Mouse (Mus musculus): ENCODE results near the gene Bmf. TPM values are rescaled to one million over a fixed set of nuclear protein-coding genes. Genes with fewer than 3 reads are reported as not detected.
A peak's percentile ranks its signal among the peaks of the same experiment; 100 is the strongest.

The Bmf gene
- 3.3 and 4.6 TPM in 2 replicates for polyA plus RNA-seq (2015; fragmentation: Nextera tagmentation; extraction: Ambion mirVana)

- Histone ChIP-seq H3K9me3 (0 out of 2 replicates have a peak, but pooled peaks cover 4% of the 10 kb centered on the region), H3K36me3 (no peaks in the 10 kb centered on the region), H3K4me1 (replicated peaks) (peaks cover 50% of the 10 kb centered on the region), H3K4me2 (peak within 1 kb of the TSS; percentile 88), H3K9ac (peak within 1 kb of the TSS; percentile 88), H3K27me3 (peaks cover 9% of the 10 kb centered on the region), H3K27ac (replicated peaks) (peak within 1 kb of the TSS; percentile 73), H3K4me3 (peak within 1 kb of the TSS; percentile 79)
- peak; percentile 89 for ATAC-seq (ENCODE audit: low read depth)
- 1% methylated on average over 43 of the region's 45 CpGs for WGBS
Observed at GRCm38 (mm10) chr2:118549507-118550473, at the start of gene Bmf. Gene Bmf, minus strand, starts transcription at chr2:118549687.

DNA sequence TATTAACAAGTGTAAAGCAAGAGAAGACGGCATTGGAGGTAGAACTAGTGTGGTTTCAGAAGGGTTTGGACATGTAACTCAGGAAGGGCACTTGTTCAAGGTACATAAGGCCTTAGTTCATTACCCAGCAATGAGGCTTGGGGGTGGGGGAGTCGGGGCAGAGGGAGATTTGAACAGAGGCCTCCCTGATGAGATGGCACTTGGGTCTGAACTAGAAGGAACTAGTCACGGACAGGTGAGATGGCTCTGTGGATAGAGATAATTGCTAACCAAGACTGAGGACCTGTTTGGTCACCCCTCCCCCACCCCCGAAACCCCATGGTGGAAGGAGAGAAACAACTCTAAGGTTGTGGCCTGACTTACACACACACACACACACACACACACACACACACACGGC lies 49.6 kb upstream of the Bmf start:
- WGBS = 39% methylated on average over 5 of the region's 5 CpGs
- Histone ChIP-seq H3K9ac (peak overlapping the region; percentile 72), H3K4me2 (peak overlapping the region; percentile 85), H3K36me3 (no peaks in the 10 kb centered on the region), H3K4me3 (peak overlapping the region; percentile 53), H3K27me3 (no peaks in the 10 kb centered on the region), H3K9me3 (no peaks in the 10 kb centered on the region), H3K27ac (replicated peaks) (no peak overlapping the region), H3K4me1 (replicated peaks) (peaks cover 17% of the 10 kb centered on the region)
- ATAC-seq (ENCODE audit: low read depth) = no peak

- peaks cover 17% of the 10 kb centered on the region for H3K4me1 ChIP-seq (replicated peaks)
- H3K9me3 ChIP-seq = no peaks in the 10 kb centered on the region
- peak within 1 kb of the TSS; percentile 85 for H3K4me2 ChIP-seq
- no peaks in the 10 kb centered on the region for H3K27me3 ChIP-seq
- ATAC-seq (ENCODE audit: low read depth) = peak; percentile 99
- peak within 1 kb of the TSS; percentile 53 for H3K4me3 ChIP-seq
- H3K36me3 ChIP-seq = no peaks in the 10 kb centered on the region
- 0 out of 2 replicates have a peak within 1 kb of the TSS, but pooled peaks have one; percentile 38 for H3K27ac ChIP-seq (replicated peaks)
- H3K9ac ChIP-seq = peak within 1 kb of the TSS; percentile 72
- WGBS = 5% methylated on average over 41 of the region's 41 CpGs
Observed at GRCm38 (mm10) chr2:118597673-118598568, 48.4 kb upstream of the Bmf start, which contains the start of gene Bub1b. Gene Bub1b, plus strand, starts transcription at chr2:118598211.

DNA sequence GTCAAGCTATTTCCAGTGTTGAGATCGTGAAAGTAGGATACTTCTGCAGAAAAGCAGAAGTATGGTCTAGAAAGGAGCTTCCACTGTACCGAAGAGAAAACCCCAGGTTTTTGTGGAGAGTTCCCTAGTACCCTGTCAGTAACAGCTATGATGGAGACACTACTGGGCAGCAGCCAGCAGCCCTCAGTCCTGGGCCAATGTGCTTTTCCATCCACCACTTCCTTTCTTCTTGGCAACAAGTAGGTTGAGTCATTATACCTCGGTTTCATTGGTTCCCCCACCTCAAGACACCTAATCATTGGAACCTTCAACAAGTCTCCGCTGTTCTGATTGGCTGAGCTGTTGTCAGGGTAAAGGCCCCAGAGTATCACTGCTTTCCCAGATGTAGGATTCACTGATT lies 41.6 kb upstream of the Bmf start:
- H3K9ac ChIP-seq = no peak overlapping the region
- H3K9me3 ChIP-seq = no peaks in the 10 kb centered on the region
- no peak overlapping the region for H3K4me2 ChIP-seq
- no peaks in the 10 kb centered on the region for H3K4me1 ChIP-seq (replicated peaks)
- H3K27ac ChIP-seq (replicated peaks) = no peak overlapping the region
- H3K4me3 ChIP-seq = no peak overlapping the region
- ATAC-seq (ENCODE audit: low read depth) = no peak
- 87% methylated on average over 4 of the region's 4 CpGs for WGBS
- no peaks in the 10 kb centered on the region for H3K27me3 ChIP-seq
- no peaks in the 10 kb centered on the region for H3K36me3 ChIP-seq

DNA sequence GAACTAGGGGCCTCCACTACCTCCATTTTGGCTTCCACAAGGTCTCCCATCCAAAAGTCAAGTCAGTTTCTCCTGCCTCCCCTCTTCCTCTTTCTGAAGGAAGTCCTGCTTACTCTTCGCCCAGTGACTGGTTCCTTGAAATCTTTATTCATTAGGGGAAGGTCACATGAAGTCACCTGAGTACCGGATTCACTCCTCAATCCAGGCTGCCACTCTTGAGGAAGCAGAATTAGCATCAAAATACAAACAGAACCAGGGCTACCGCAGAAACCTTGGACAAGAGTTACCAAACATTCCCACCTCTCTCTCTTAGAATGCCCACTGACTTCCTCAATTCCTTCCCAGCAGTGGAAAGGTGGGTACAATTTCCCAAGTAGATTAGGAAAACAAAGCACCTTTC lies 38.2 kb upstream of the Bmf start:
- H3K4me3 ChIP-seq = no peak overlapping the region
- H3K9me3 ChIP-seq = no peaks in the 10 kb centered on the region; the same call in 1 of the 2 replicates
- H3K27ac ChIP-seq (replicated peaks) = no peak overlapping the region
- no peaks in the 10 kb centered on the region for H3K4me1 ChIP-seq (replicated peaks)
- H3K36me3 ChIP-seq = no peaks in the 10 kb centered on the region
- no peak for ATAC-seq (ENCODE audit: low read depth)
- no peak overlapping the region for H3K4me2 ChIP-seq
- no peak overlapping the region for H3K9ac ChIP-seq
- no peaks in the 10 kb centered on the region for H3K27me3 ChIP-seq
- 60% methylated on average over 3 of the region's 3 CpGs for WGBS

DNA sequence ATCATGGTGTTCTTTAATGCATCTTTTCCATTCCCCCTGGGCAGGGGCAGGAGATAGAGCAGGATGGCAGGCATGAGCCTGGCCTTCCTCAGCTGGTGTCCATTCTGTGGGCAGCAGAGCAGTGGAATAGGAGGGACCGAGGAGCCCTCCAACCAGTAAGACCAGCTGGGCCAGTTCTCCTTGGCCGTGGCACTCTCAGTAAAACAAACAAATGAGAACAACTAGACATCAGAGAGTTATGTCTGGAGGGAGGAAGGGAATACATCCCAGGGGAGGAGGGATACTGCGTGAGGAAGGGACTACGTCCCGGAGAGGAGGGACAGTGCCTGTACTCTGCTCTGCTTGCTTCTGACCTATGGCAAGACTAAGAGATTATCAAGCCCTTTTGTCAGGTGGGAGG lies 36.5 kb upstream of the Bmf start:
- Histone ChIP-seq H3K27ac (replicated peaks) (no peak overlapping the region), H3K9ac (no peak overlapping the region), H3K36me3 (no peaks in the 10 kb centered on the region), H3K27me3 (no peaks in the 10 kb centered on the region), H3K4me3 (no peak overlapping the region), H3K4me2 (no peak overlapping the region), H3K9me3 (no peaks in the 10 kb centered on the region; the same call in 1 of the 2 replicates), H3K4me1 (replicated peaks) (no peaks in the 10 kb centered on the region)
- 73% methylated on average over 5 of the region's 5 CpGs for WGBS
- no peak for ATAC-seq (ENCODE audit: low read depth)

DNA sequence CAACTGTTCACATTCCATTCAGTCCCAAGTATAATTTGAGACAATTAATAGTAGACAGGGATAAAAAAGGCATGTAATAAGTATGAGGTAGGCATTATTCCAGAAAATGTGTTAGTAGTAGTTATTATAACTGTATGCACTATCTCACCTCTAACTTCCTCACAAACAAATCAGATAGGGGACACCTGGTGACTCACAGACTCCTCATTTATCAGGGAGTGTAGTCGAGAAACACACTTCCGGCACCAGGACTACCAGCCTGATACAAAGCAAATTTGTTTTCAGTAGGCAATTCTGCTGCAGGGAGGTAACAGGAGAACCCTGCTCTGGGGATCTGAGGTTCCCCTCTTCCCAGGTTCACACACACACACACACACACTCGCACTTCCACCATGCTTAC lies 23.6 kb upstream of the Bmf start:
- 90% methylated on average over 3 of the region's 3 CpGs for WGBS
- no peaks in the 10 kb centered on the region for H3K36me3 ChIP-seq
- no peak overlapping the region for H3K27ac ChIP-seq (replicated peaks)
- H3K9ac ChIP-seq = no peak overlapping the region
- H3K4me3 ChIP-seq = no peak overlapping the region
- H3K27me3 ChIP-seq = no peaks in the 10 kb centered on the region
- no peaks in the 10 kb centered on the region for H3K9me3 ChIP-seq
- H3K4me1 ChIP-seq (replicated peaks) = no peaks in the 10 kb centered on the region
- ATAC-seq (ENCODE audit: low read depth) = no peak
- no peak overlapping the region for H3K4me2 ChIP-seq

DNA sequence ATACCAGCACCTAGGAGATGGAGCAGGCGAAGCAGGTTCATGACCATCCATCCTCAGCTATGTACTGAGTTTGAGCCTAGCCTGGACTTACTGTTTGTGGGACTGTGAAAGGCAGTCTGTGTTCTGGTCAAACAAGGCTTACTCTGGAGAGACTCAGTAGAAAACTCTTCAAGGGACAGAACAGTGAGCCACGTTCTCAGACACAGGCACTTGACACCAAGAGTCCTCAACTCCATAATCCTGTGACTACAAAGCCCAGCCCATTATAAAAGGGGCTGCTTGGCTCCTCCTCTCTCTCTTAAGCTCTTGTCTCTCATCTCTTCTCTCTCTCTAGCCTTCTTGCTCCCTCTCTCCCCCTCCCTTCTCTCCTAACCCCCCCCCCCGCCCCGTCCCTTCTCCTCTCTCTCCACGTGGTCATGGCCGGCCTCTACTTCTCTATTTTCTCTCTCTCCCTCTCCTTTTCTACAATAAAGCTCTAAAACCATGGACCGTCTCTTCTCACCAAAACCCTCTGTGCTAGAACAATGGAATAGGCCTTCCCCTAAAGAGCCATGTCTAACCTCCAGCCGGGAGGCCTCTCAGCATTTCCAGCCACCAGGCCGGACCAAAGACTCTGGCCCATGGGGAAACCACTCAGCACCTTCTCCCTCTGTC lies 22.8 kb upstream of the Bmf start:
- H3K4me1 ChIP-seq (replicated peaks) = no peaks in the 10 kb centered on the region
- H3K36me3 ChIP-seq = no peaks in the 10 kb centered on the region
- H3K9ac ChIP-seq = no peak overlapping the region
- WGBS = 53% methylated on average over 8 of the region's 9 CpGs
- no peaks in the 10 kb centered on the region for H3K27me3 ChIP-seq
- no peak overlapping the region for H3K4me3 ChIP-seq
- ATAC-seq (ENCODE audit: low read depth) = no peak
- no peaks in the 10 kb centered on the region for H3K9me3 ChIP-seq
- H3K27ac ChIP-seq (replicated peaks) = no peak overlapping the region
- no peak overlapping the region for H3K4me2 ChIP-seq

GRCm38 (mm10) chr2:118570939-118571338 lies 21.5 kb upstream of the Bmf start:
- no peak for ATAC-seq (ENCODE audit: low read depth)
- Histone ChIP-seq H3K9me3 (no peaks in the 10 kb centered on the region), H3K9ac (no peak overlapping the region), H3K27me3 (no peaks in the 10 kb centered on the region), H3K4me3 (no peak overlapping the region), H3K36me3 (no peaks in the 10 kb centered on the region), H3K27ac (replicated peaks) (no peak overlapping the region), H3K4me1 (replicated peaks) (no peaks in the 10 kb centered on the region), H3K4me2 (no peak overlapping the region)
- 94% methylated on average over 2 of the region's 2 CpGs for WGBS

DNA sequence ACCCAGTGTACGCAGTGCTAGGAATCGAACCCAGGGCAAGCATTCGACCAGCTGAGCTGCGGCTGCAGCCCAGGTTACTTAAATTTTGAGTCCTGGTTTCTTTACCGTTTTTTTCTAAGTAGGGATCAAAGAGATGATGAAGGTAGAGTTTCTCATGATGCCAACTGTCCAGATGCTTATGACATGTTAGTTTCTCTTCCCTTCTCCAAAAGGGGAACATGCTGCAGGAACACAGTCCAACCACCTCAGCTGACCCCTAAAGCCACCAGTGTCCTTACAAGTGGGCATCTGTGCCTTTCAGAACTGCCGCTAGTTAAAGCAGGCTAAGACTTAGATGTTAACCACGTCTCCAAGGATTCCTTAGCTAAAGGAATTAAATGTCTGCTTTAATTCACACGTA lies 17.7 kb upstream of the Bmf start:
- Histone ChIP-seq H3K27me3 (no peaks in the 10 kb centered on the region), H3K9me3 (no peaks in the 10 kb centered on the region), H3K36me3 (no peaks in the 10 kb centered on the region), H3K27ac (replicated peaks) (no peak overlapping the region), H3K9ac (no peak overlapping the region), H3K4me3 (no peak overlapping the region), H3K4me1 (replicated peaks) (no peaks in the 10 kb centered on the region), H3K4me2 (no peak overlapping the region)
- WGBS = 88% methylated on average over 8 of the region's 8 CpGs
- no peak for ATAC-seq (ENCODE audit: low read depth)

DNA sequence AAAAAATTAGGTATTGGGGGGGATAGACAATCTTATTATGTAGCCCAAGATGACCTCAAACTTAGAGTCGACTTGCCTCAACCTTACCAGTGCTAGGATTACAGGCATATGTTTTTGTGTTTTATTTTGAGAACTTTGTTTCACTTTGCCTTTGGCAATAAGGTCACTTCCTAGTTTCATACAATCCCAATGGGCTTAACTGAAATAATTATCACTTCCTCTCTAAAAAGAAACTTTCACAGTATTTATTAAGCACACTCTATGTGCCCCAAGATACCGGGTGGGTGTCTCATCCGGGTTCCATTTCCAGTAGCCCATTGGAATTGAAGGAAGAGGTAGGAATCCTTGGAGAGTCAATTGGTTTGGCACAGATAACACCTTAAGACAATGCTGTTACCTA lies 12.9 kb upstream of the Bmf start:
- H3K4me2 ChIP-seq = no peak overlapping the region
- no peaks in the 10 kb centered on the region for H3K36me3 ChIP-seq
- no peak overlapping the region for H3K27ac ChIP-seq (replicated peaks)
- no peak for ATAC-seq (ENCODE audit: low read depth)
- 94% methylated on average over 3 of the region's 3 CpGs for WGBS
- H3K27me3 ChIP-seq = no peaks in the 10 kb centered on the region
- H3K4me3 ChIP-seq = no peak overlapping the region
- no peaks in the 10 kb centered on the region for H3K4me1 ChIP-seq (replicated peaks)
- no peak overlapping the region for H3K9ac ChIP-seq
- H3K9me3 ChIP-seq = no peaks in the 10 kb centered on the region
